In genomic region chr5:52516072-52516476, GRCm38 (mm10) we compare ENCODE assay signal across 9 mouse cellular contexts. TPM values are rescaled to one million over a fixed set of nuclear protein-coding genes. Genes with fewer than 3 reads are reported as not detected.
DNase-seq lines count a peak whose midpoint lies in the region; ATAC-seq and TF ChIP-seq lines count a peak whose summit lies in the region.
"Had no signal": no experiment of that assay in that cellular context is flagged by ENCODE, and none has a peak within 500 bp of the region (broad histone marks: within the 10 kb centered on the region; RNA-seq: fewer than 3 reads in every experiment).

No protein-coding gene starts in this region.

- H3K9ac ChIP-seq in embryonic facial prominence, embryonic 15.5 days, result no peak overlapping the region
- peak overlapping the region; percentile 53 for H3K9ac ChIP-seq in midbrain, embryonic 14.5 days (replicated peaks; ENCODE audit: low read length)

- H3K4me2 ChIP-seq in embryonic facial prominence, embryonic 15.5 days (replicated peaks), result peak overlapping the region; percentile 52
- peak overlapping the region; percentile 63 for H3K4me2 ChIP-seq in midbrain, embryonic 14.5 days (ENCODE audit: low read length)

- WGBS in embryonic facial prominence, embryonic 15.5 days, result 23% methylated on average over 21 of the region's 21 CpGs
- 15% methylated on average over 21 of the region's 21 CpGs for WGBS in midbrain, embryonic 14.5 days

- no peaks in the 10 kb centered on the region for H3K9me3 ChIP-seq in embryonic facial prominence, embryonic 15.5 days (replicated peaks)
- no peaks in the 10 kb centered on the region for H3K9me3 ChIP-seq in midbrain, embryonic 14.5 days (ENCODE audit: control insufficient read depth, low read length)

- ATAC-seq in frontal cortex, adult (ENCODE audit: low TSS enrichment), result peak; percentile 53; the same call in 1 of the 2 replicates
- peak; percentile 39; the same call in 1 of the 2 replicates for ATAC-seq in embryonic facial prominence, embryonic 15.5 days (ENCODE audit: insufficient number of reproducible peaks, low FRiP score, low TSS enrichment, low read depth)
- ATAC-seq in midbrain, embryonic 14.5 days (ENCODE audit: low FRiP score, low TSS enrichment), result peak; percentile 60; the same call in 1 of the 2 replicates

- no peak for TF ChIP-seq CTCF in layer of hippocampus, adult 2 months (conservative IDR thresholded peaks at IDR 0.05)

- peaks cover 5% of the 10 kb centered on the region for H3K27me3 ChIP-seq in embryonic facial prominence, embryonic 15.5 days
- H3K27me3 ChIP-seq in midbrain, embryonic 14.5 days (ENCODE audit: control insufficient read depth, insufficient read depth, low read length), result no peaks in the 10 kb centered on the region

- no peak overlapping the region for H3K27ac ChIP-seq in embryonic facial prominence, embryonic 15.5 days (replicated peaks)
- H3K27ac ChIP-seq in layer of hippocampus, adult 2 months, result no peak overlapping the region
- H3K27ac ChIP-seq in midbrain, embryonic 14.5 days (replicated peaks; ENCODE audit: low read depth, low read length), result 0 out of 2 replicates have a peak overlapping the region, but pooled peaks have one; percentile 43

- no peaks in the 10 kb centered on the region for H3K36me3 ChIP-seq in embryonic facial prominence, embryonic 15.5 days
- H3K36me3 ChIP-seq in midbrain, embryonic 14.5 days (ENCODE audit: control insufficient read depth, insufficient read depth, low read length), result no peaks in the 10 kb centered on the region

- peak overlapping the region; percentile 26 for H3K4me3 ChIP-seq in embryonic facial prominence, embryonic 15.5 days (replicated peaks)
- H3K4me3 ChIP-seq in layer of hippocampus, adult 2 months, result peak overlapping the region; percentile 54
- peak overlapping the region; percentile 29 for H3K4me3 ChIP-seq in midbrain, embryonic 14.5 days (replicated peaks; ENCODE audit: low read depth, low read length)
- H3K4me3 ChIP-seq: erythroblast, embryonic 14.5 days had no signal

- no peak for DNase-seq in frontal cortex, postnatal 36 days (ENCODE audit: low spot score in 2 of 2)
- peak; percentile 21 for DNase-seq in MN1 (ENCODE audit: low spot score)
- peak; percentile 17 to 37 for DNase-seq in layer of hippocampus, adult 2 months (ENCODE audit: low spot score in 2 of 2)
- DNase-seq in midbrain, embryonic 14.5 days, result peak; percentile 76
- no peak for DNase-seq in thymus, postnatal 25 days
- DNase-seq in spleen, postnatal 36 days (ENCODE audit: low spot score in 2 of 2), result no peak

- H3K4me1 ChIP-seq in embryonic facial prominence, embryonic 15.5 days, result peaks cover 14% of the 10 kb centered on the region
- peaks cover 4% of the 10 kb centered on the region; the same call in 1 of the 2 replicates for H3K4me1 ChIP-seq in midbrain, embryonic 14.5 days (ENCODE audit: control insufficient read depth, insufficient read depth, low read length)

RNA-seq across cellular contexts. Expression of gene Ccdc149, which starts 44.8 kb away (rescaled TPM):
- 4.1 TPM in 2 replicates for polyA plus RNA-seq in embryonic facial prominence, embryonic 15.5 days (2015; fragmentation: Nextera tagmentation; extraction: Ambion mirVana)
- 10 to 100 TPM; 67.8 to 69.8 TPM for total RNA-seq in layer of hippocampus, adult 2 months (2021)
- 9.3 and 9.5 TPM in 2 replicates for polyA plus RNA-seq in midbrain, embryonic 14.5 days (2014; fragmentation: Nextera tagmentation; extraction: Ambion mirVana)
- polyA plus RNA-seq: erythroblast, embryonic 14.5 days had no signal

RNA-seq across cellular contexts. Expression of gene Lgi2, which starts 50.2 kb away (rescaled TPM):
- polyA plus RNA-seq in embryonic facial prominence, embryonic 15.5 days (2015; fragmentation: Nextera tagmentation; extraction: Ambion mirVana), result 7.5 and 7.6 TPM in 2 replicates
- 10 to 100 TPM; 21.2 to 22.8 TPM for total RNA-seq in layer of hippocampus, adult 2 months (2021)
- polyA plus RNA-seq in midbrain, embryonic 14.5 days (2014; fragmentation: Nextera tagmentation; extraction: Ambion mirVana), result 3.4 and 5.3 TPM in 2 replicates
- polyA plus RNA-seq: erythroblast, embryonic 14.5 days had no signal

Comparison
In these comparisons a context has a peak if more than half of its experiments do, and no peak if none do; other contexts are left out.
1. DNase-seq: peak in MN1 (single experiment), layer of hippocampus, adult 2 months (2 of 2) and midbrain, embryonic 14.5 days (single experiment); none in frontal cortex, postnatal 36 days (0 of 2), thymus, postnatal 25 days (single experiment) and spleen, postnatal 36 days (0 of 2).
2. Peak in every context shown above with its lines, with median percentiles within 50 percentile points of each other: ATAC-seq and H3K4me3 ChIP-seq.